Mouse (Mus musculus) heart, embryonic 13.5 days (tissue): ENCODE measurements around the gene Clrn3. TPM values are rescaled to one million over a fixed set of nuclear protein-coding genes. Genes with fewer than 3 reads are reported as not detected.

Source experiments
- ATAC-seq: fragments of 200-750 bp; cut with Nextera tagmentation; 2 replicates; pipeline ENCODE4 v1.8.0; 2017; ENCODE audit warnings: moderate TSS enrichment; ENCODE audit not compliant: insufficient number of reproducible peaks, low FRiP score, low TSS enrichment; ENCODE audit errors: extremely low read depth
- H3K27ac ChIP-seq: fragments of 300-500 bp; sonication (generic); replicated peaks from 2 replicates; pipeline ENCODE4 v1.5.1; 2015; ENCODE audit warnings: moderate library complexity, mild to moderate bottlenecking, inconsistent platforms
- H3K27me3 ChIP-seq: fragments of 300-500 bp; sonication (generic); replicated peaks from 2 replicates; pipeline ENCODE4 v1.6.1; 2015; ENCODE audit warnings: mild to moderate bottlenecking, inconsistent platforms
- H3K36me3 ChIP-seq: fragments of 300-500 bp; sonication (generic); 2 replicates; pipeline ENCODE4 v1.6.1; 2015; ENCODE audit warnings: mild to moderate bottlenecking, inconsistent platforms
- H3K4me1 ChIP-seq: fragments of 300-500 bp; sonication (generic); 2 replicates; pipeline ENCODE4 v1.6.1; 2015; ENCODE audit warnings: inconsistent platforms
- H3K4me2 ChIP-seq: fragments of 300-500 bp; sonication (generic); 2 replicates; pipeline ENCODE4 v1.6.1; 2015; ENCODE audit warnings: inconsistent platforms, mild to moderate bottlenecking, moderate library complexity
- H3K4me3 ChIP-seq: fragments of 300-500 bp; sonication (generic); 2 replicates; pipeline ENCODE4 v1.5.1; 2015; ENCODE audit warnings: moderate library complexity, mild to moderate bottlenecking, inconsistent platforms
- H3K9ac ChIP-seq: fragments of 300-500 bp; sonication (generic); 2 replicates; pipeline ENCODE4 v1.6.1; 2015; ENCODE audit warnings: inconsistent platforms, mild to moderate bottlenecking, moderate library complexity
- H3K9me3 ChIP-seq: fragments of 300-500 bp; sonication (generic); 2 replicates; pipeline ENCODE4 v1.6.1; 2016; ENCODE audit warnings: inconsistent platforms
- WGBS: fragments of 180-500 bp; shearing (Covaris S2); methylation state at CpG from one replicate; pipeline ENCODE4 v1.1.7; 2015; ENCODE audit warnings: mixed read lengths; 5-methylcytosine and 5-hydroxymethylcytosine counted together
- polyA plus RNA-seq: library from polyadenylated mRNA; unstranded; fragments of >200 nt; fragmentation: Nextera tagmentation; extraction: Ambion mirVana; gene quantifications from 2 replicates; pipeline ENCODE4 v1.2.1, GENCODE M21; 2015

Clrn3 gene
- polyA plus RNA-seq, 1 experiment from 2014 or later: not detected

DNA sequence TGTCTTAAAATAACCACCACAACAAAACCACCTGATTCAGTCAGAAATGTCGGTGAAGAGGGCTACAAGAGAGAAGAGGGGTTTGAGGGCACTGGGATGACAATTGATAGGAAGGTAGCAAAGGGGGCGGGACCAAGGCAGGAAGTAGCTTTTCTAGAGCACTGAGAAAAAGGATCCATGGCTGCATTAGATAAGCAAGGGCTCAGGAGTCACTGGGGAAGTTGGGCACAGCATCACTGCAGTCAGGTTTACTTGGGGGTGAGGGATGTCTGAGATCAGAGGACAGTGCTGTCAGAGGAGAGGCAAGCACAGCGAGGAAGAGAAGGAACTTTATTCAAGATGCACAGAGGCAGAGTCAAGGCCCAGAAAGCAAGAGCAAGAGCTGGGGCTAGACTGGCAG is 7.5 kb upstream of the Clrn3 start:
- H3K4me3 ChIP-seq: no peak overlapping the region
- no peaks in the 10 kb centered on the region for H3K9me3 ChIP-seq
- H3K27me3 ChIP-seq: peaks cover 46% of the 10 kb centered on the region
- no peak overlapping the region for H3K27ac ChIP-seq
- H3K36me3 ChIP-seq: no peaks in the 10 kb centered on the region
- H3K4me2 ChIP-seq: no peak overlapping the region
- H3K9ac ChIP-seq: no peak overlapping the region
- peaks cover 7% of the 10 kb centered on the region; the same call in 1 of the 2 replicates for H3K4me1 ChIP-seq
- no peak for ATAC-seq
- 68% methylated on average over 3 of the region's 3 CpGs for WGBS

GRCm38 (mm10) chr7:135534548-135535189 is 6.2 kb upstream of the Clrn3 start:
- WGBS: 41% methylated on average over 2 of the region's 2 CpGs
- no peak overlapping the region for H3K4me2 ChIP-seq
- no peaks in the 10 kb centered on the region for H3K9me3 ChIP-seq
- H3K4me1 ChIP-seq: peaks cover 7% of the 10 kb centered on the region; the same call in 1 of the 2 replicates
- H3K36me3 ChIP-seq: no peaks in the 10 kb centered on the region
- peaks cover 36% of the 10 kb centered on the region for H3K27me3 ChIP-seq
- H3K27ac ChIP-seq: no peak overlapping the region
- no peak for ATAC-seq
- no peak overlapping the region for H3K4me3 ChIP-seq
- no peak overlapping the region for H3K9ac ChIP-seq

DNA sequence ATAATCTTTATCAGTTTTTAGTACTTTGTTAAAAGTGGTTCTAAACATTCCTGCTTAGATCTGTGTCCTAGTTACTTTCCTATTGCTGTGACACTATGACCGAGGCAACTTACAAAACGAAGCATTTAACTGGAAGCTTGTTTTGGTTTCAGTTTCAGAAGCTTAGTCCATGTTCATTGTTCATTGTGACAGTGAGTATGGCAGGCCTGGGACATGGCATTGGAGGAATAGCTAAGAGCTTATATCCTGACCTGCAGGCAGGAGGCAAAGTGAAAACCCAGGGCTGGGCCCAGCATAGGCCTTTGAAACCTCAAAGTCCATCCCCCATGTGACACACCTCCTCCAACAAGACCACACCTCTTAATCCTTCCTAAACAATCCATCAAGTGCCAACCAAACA is 614 bp upstream of the Clrn3 start:
- H3K4me3 ChIP-seq: no peak overlapping the region
- no peaks in the 10 kb centered on the region for H3K9me3 ChIP-seq
- no peak for ATAC-seq
- H3K36me3 ChIP-seq: no peaks in the 10 kb centered on the region
- 85% methylated on average over 2 of the region's 2 CpGs for WGBS
- no peak overlapping the region for H3K27ac ChIP-seq
- H3K27me3 ChIP-seq: no peaks in the 10 kb centered on the region
- H3K9ac ChIP-seq: no peak overlapping the region
- H3K4me1 ChIP-seq: peaks cover 2% of the 10 kb centered on the region; the same call in 1 of the 2 replicates
- no peak overlapping the region for H3K4me2 ChIP-seq

GRCm38 (mm10) chr7:135527169-135527568 is 1.3 kb downstream of the Clrn3 start:
- Histone ChIP-seq H3K9ac (no peak overlapping the region), H3K4me3 (no peak overlapping the region), H3K36me3 (no peaks in the 10 kb centered on the region), H3K27me3 (no peaks in the 10 kb centered on the region), H3K4me1 (peaks cover 4% of the 10 kb centered on the region; the same call in 1 of the 2 replicates), H3K9me3 (no peaks in the 10 kb centered on the region), H3K4me2 (no peak overlapping the region), H3K27ac (no peak overlapping the region)
- ATAC-seq: no peak
- 17% methylated on average over 3 of the region's 3 CpGs for WGBS

- peaks cover 4% of the 10 kb centered on the region; the same call in 1 of the 2 replicates for H3K4me1 ChIP-seq
- no peak overlapping the region for H3K9ac ChIP-seq
- H3K36me3 ChIP-seq: no peaks in the 10 kb centered on the region
- 73% methylated on average over 3 of the region's 3 CpGs for WGBS
- ATAC-seq: no peak
- H3K27ac ChIP-seq: no peak overlapping the region
- no peaks in the 10 kb centered on the region for H3K27me3 ChIP-seq
- no peak overlapping the region for H3K4me2 ChIP-seq
- H3K9me3 ChIP-seq: no peaks in the 10 kb centered on the region
- no peak overlapping the region for H3K4me3 ChIP-seq
Observed at GRCm38 (mm10) chr7:135526574-135527152, 1.8 kb downstream of the Clrn3 start.

GRCm38 (mm10) chr7:135524424-135524967 is 4.0 kb downstream of the Clrn3 start:
- H3K27me3 ChIP-seq: no peaks in the 10 kb centered on the region
- H3K36me3 ChIP-seq: no peaks in the 10 kb centered on the region
- 81% methylated on average over 6 of the region's 6 CpGs for WGBS
- no peak overlapping the region for H3K4me3 ChIP-seq
- H3K4me2 ChIP-seq: no peak overlapping the region
- peaks cover 4% of the 10 kb centered on the region; the same call in 1 of the 2 replicates for H3K4me1 ChIP-seq
- H3K27ac ChIP-seq: no peak overlapping the region
- no peak for ATAC-seq
- no peak overlapping the region for H3K9ac ChIP-seq
- no peaks in the 10 kb centered on the region for H3K9me3 ChIP-seq

DNA sequence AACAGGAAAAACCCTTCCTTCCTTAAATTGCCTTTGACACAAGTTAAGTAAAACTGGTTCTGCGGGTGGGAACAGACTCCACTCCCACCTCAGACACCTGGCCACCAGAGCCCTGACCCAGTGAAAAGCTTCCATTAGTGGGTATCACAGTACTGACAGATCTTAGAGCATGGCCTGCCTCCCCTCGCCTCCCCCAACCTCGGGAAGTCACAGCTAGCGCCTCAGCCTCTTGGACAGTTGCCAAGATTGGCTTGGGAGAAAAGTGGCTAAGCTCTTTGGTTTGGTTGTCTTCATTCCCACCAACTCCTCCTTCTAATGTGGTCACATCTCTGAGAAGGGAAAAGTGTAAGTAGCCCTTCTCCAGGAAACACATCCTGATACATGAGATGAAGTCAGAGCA is 4.5 kb downstream of the Clrn3 start:
- peaks cover 4% of the 10 kb centered on the region; the same call in 1 of the 2 replicates for H3K4me1 ChIP-seq
- WGBS: 29% methylated on average over 4 of the region's 4 CpGs
- no peak overlapping the region for H3K27ac ChIP-seq
- H3K9ac ChIP-seq: no peak overlapping the region
- no peak for ATAC-seq
- no peaks in the 10 kb centered on the region for H3K9me3 ChIP-seq
- H3K4me3 ChIP-seq: no peak overlapping the region
- no peaks in the 10 kb centered on the region for H3K36me3 ChIP-seq
- H3K4me2 ChIP-seq: no peak overlapping the region
- no peaks in the 10 kb centered on the region for H3K27me3 ChIP-seq

GRCm38 (mm10) chr7:135521755-135522512 is 6.5 kb downstream of the Clrn3 start:
- Histone ChIP-seq H3K9ac (no peak overlapping the region), H3K4me2 (no peak overlapping the region), H3K9me3 (no peaks in the 10 kb centered on the region), H3K27me3 (no peaks in the 10 kb centered on the region), H3K4me3 (no peak overlapping the region), H3K27ac (no peak overlapping the region), H3K4me1 (peaks cover 4% of the 10 kb centered on the region; the same call in 1 of the 2 replicates), H3K36me3 (no peaks in the 10 kb centered on the region)
- ATAC-seq: no peak
- WGBS: 72% methylated on average over 15 of the region's 15 CpGs

- 55% methylated on average over 5 of the region's 5 CpGs for WGBS
- ATAC-seq: no peak
- H3K9ac ChIP-seq: no peak overlapping the region
Observed at GRCm38 (mm10) chr7:135520241-135520640, 8.2 kb downstream of the Clrn3 start.

GRCm38 (mm10) chr7:135517191-135517590 is 11.3 kb downstream of the Clrn3 start:
- no peak overlapping the region for H3K4me2 ChIP-seq
- no peak for ATAC-seq
- no peak overlapping the region for H3K27ac ChIP-seq
- H3K4me1 ChIP-seq: no peaks in the 10 kb centered on the region
- H3K27me3 ChIP-seq: no peaks in the 10 kb centered on the region
- H3K9me3 ChIP-seq: no peaks in the 10 kb centered on the region
- no peaks in the 10 kb centered on the region for H3K36me3 ChIP-seq
- WGBS: 44% methylated on average over 4 of the region's 4 CpGs
- H3K4me3 ChIP-seq: no peak overlapping the region
- H3K9ac ChIP-seq: no peak overlapping the region

More at GRCm38 (mm10) chr7:135520241-135520640, 8.2 kb downstream of the Clrn3 start:
- H3K27ac ChIP-seq: no peak overlapping the region
- H3K36me3 ChIP-seq: no peaks in the 10 kb centered on the region
- no peak overlapping the region for H3K4me3 ChIP-seq
- H3K9me3 ChIP-seq: no peaks in the 10 kb centered on the region
- H3K27me3 ChIP-seq: no peaks in the 10 kb centered on the region
- peaks cover 4% of the 10 kb centered on the region; the same call in 1 of the 2 replicates for H3K4me1 ChIP-seq
- H3K4me2 ChIP-seq: no peak overlapping the region

- H3K4me3 ChIP-seq: no peak overlapping the region
- H3K9me3 ChIP-seq: no peaks in the 10 kb centered on the region
- H3K36me3 ChIP-seq: no peaks in the 10 kb centered on the region
- WGBS: 76% methylated on average over 3 of the region's 3 CpGs
- no peak overlapping the region for H3K27ac ChIP-seq
- no peaks in the 10 kb centered on the region for H3K4me1 ChIP-seq
- no peaks in the 10 kb centered on the region for H3K27me3 ChIP-seq
- ATAC-seq: no peak
- H3K9ac ChIP-seq: no peak overlapping the region
- H3K4me2 ChIP-seq: no peak overlapping the region
Observed at GRCm38 (mm10) chr7:135511723-135512122, 16.7 kb downstream of the Clrn3 start.
